Mouse (Mus musculus): ENCODE results near the gene Arhgef15. TPM values are rescaled to one million over a fixed set of nuclear protein-coding genes. Genes with fewer than 3 reads are reported as not detected.

Gene Arhgef15
- polyA plus RNA-seq, 1 experiment from 2014 or later = 2.8 TPM

- 31% methylated on average over 13 of the region's 13 CpGs for WGBS
- Histone ChIP-seq H3K27me3 (ENCODE audit: control insufficient read depth, insufficient read depth, low read length) (no peaks in the 10 kb centered on the region), H3K9ac (ENCODE audit: low read length) (no peak overlapping the region), H3K4me1 (replicated peaks; ENCODE audit: control insufficient read depth, insufficient read depth) (peaks cover 3% of the 10 kb centered on the region; the same call in 1 of the 2 replicates), H3K4me2 (replicated peaks; ENCODE audit: low read depth) (peak overlapping the region; percentile 63), H3K9me3 (ENCODE audit: control insufficient read depth, low read length) (no peaks in the 10 kb centered on the region), H3K27ac (replicated peaks) (no peak overlapping the region), H3K36me3 (ENCODE audit: control insufficient read depth, insufficient read depth, low read length) (no peaks in the 10 kb centered on the region), H3K4me3 (ENCODE audit: low read depth, low read length) (peak overlapping the region; percentile 41)
- no peak for ATAC-seq (ENCODE audit: low FRiP score, low TSS enrichment)
- no peak for TF ChIP-seq CTCF (IDR thresholded peaks at IDR 0.05; ENCODE audit: low read depth)
- TF ChIP-seq EP300 (optimal IDR thresholded peaks at IDR 0.05) = no peak
- no peak for DNase-seq (ENCODE audit: low spot score)
Measured at GRCm38 (mm10) chr11:68953903-68954302, 3.4 kb downstream of the Arhgef15 start.

- Histone ChIP-seq H3K4me2 (replicated peaks; ENCODE audit: low read depth) (no peak overlapping the region), H3K9ac (ENCODE audit: low read length) (no peak overlapping the region), H3K4me1 (replicated peaks; ENCODE audit: control insufficient read depth, insufficient read depth) (no peaks in the 10 kb centered on the region)
Measured at GRCm38 (mm10) chr11:68947542-68947993, 9.7 kb downstream of the Arhgef15 start.

GRCm38 (mm10) chr11:68946806-68947440 lies 10.4 kb downstream of the Arhgef15 start:
- WGBS = 9% methylated on average over 15 of the region's 16 CpGs
- TF ChIP-seq CTCF (IDR thresholded peaks at IDR 0.05; ENCODE audit: low read depth) (no peak), EP300 (optimal IDR thresholded peaks at IDR 0.05) (no peak)
- peak overlapping the region; percentile 34 for H3K4me2 ChIP-seq (replicated peaks; ENCODE audit: low read depth)
- no peak overlapping the region for H3K9ac ChIP-seq (ENCODE audit: low read length)
- DNase-seq (ENCODE audit: low spot score) = peak; percentile 35
- peak; percentile 45; the same call in 1 of the 2 replicates for ATAC-seq (ENCODE audit: low FRiP score, low TSS enrichment)
- H3K9me3 ChIP-seq (ENCODE audit: control insufficient read depth, low read length) = no peaks in the 10 kb centered on the region
- H3K4me1 ChIP-seq (replicated peaks; ENCODE audit: control insufficient read depth, insufficient read depth) = no peaks in the 10 kb centered on the region
- no peaks in the 10 kb centered on the region for H3K27me3 ChIP-seq (ENCODE audit: control insufficient read depth, insufficient read depth, low read length)
- H3K4me3 ChIP-seq (ENCODE audit: low read depth, low read length) = no peak overlapping the region; the same call in 1 of the 2 replicates
- no peaks in the 10 kb centered on the region for H3K36me3 ChIP-seq (ENCODE audit: control insufficient read depth, insufficient read depth, low read length)
- H3K27ac ChIP-seq (replicated peaks) = no peak overlapping the region

More at GRCm38 (mm10) chr11:68947542-68947993, 9.7 kb downstream of the Arhgef15 start:
- ATAC-seq (ENCODE audit: low FRiP score, low TSS enrichment) (no peak), DNase-seq (ENCODE audit: low spot score) (no peak)
- no peaks in the 10 kb centered on the region for H3K27me3 ChIP-seq (ENCODE audit: control insufficient read depth, insufficient read depth, low read length)
- 10% methylated on average over 12 of the region's 12 CpGs for WGBS
- no peak overlapping the region for H3K4me3 ChIP-seq (ENCODE audit: low read depth, low read length)
- no peak overlapping the region for H3K27ac ChIP-seq (replicated peaks)
- no peak for TF ChIP-seq EP300 (optimal IDR thresholded peaks at IDR 0.05)
- TF ChIP-seq CTCF (IDR thresholded peaks at IDR 0.05; ENCODE audit: low read depth) = no peak
- no peaks in the 10 kb centered on the region for H3K36me3 ChIP-seq (ENCODE audit: control insufficient read depth, insufficient read depth, low read length)
- no peaks in the 10 kb centered on the region for H3K9me3 ChIP-seq (ENCODE audit: control insufficient read depth, low read length)

- no peak overlapping the region for H3K4me3 ChIP-seq (ENCODE audit: low read depth, low read length)
- WGBS = 88% methylated on average over 4 of the region's 4 CpGs
- H3K27ac ChIP-seq (replicated peaks) = no peak overlapping the region
- H3K9ac ChIP-seq (ENCODE audit: low read length) = no peak overlapping the region
- H3K9me3 ChIP-seq (ENCODE audit: control insufficient read depth, low read length) = no peaks in the 10 kb centered on the region
- no peaks in the 10 kb centered on the region for H3K27me3 ChIP-seq (ENCODE audit: control insufficient read depth, insufficient read depth, low read length)
- ATAC-seq (ENCODE audit: low FRiP score, low TSS enrichment) (no peak), DNase-seq (ENCODE audit: low spot score) (no peak)
- no peaks in the 10 kb centered on the region for H3K36me3 ChIP-seq (ENCODE audit: control insufficient read depth, insufficient read depth, low read length)
- no peaks in the 10 kb centered on the region for H3K4me1 ChIP-seq (replicated peaks; ENCODE audit: control insufficient read depth, insufficient read depth)
- no peak overlapping the region for H3K4me2 ChIP-seq (replicated peaks; ENCODE audit: low read depth)
- no peak for TF ChIP-seq EP300 (optimal IDR thresholded peaks at IDR 0.05)
- no peak for TF ChIP-seq CTCF (IDR thresholded peaks at IDR 0.05; ENCODE audit: low read depth)
Measured at GRCm38 (mm10) chr11:68946001-68946400, 11.3 kb downstream of the Arhgef15 start.

GRCm38 (mm10) chr11:68945245-68945644 lies 12.0 kb downstream of the Arhgef15 start:
- Histone ChIP-seq H3K4me1 (replicated peaks; ENCODE audit: control insufficient read depth, insufficient read depth) (no peaks in the 10 kb centered on the region), H3K36me3 (ENCODE audit: control insufficient read depth, insufficient read depth, low read length) (no peaks in the 10 kb centered on the region), H3K9ac (ENCODE audit: low read length) (no peak overlapping the region), H3K9me3 (ENCODE audit: control insufficient read depth, low read length) (no peaks in the 10 kb centered on the region), H3K27me3 (ENCODE audit: control insufficient read depth, insufficient read depth, low read length) (no peaks in the 10 kb centered on the region), H3K27ac (replicated peaks) (no peak overlapping the region), H3K4me3 (ENCODE audit: low read depth, low read length) (no peak overlapping the region), H3K4me2 (replicated peaks; ENCODE audit: low read depth) (no peak overlapping the region)
- TF ChIP-seq EP300 (optimal IDR thresholded peaks at IDR 0.05) (no peak), CTCF (IDR thresholded peaks at IDR 0.05; ENCODE audit: low read depth) (no peak)
- ATAC-seq (ENCODE audit: low FRiP score, low TSS enrichment) (no peak), DNase-seq (ENCODE audit: low spot score) (no peak)
- WGBS = 79% methylated on average over 2 of the region's 2 CpGs

GRCm38 (mm10) chr11:68942731-68943130 lies 14.5 kb downstream of the Arhgef15 start:
- no peak for DNase-seq (ENCODE audit: low spot score)
- 88% methylated on average over 8 of the region's 8 CpGs for WGBS
- Histone ChIP-seq H3K9ac (ENCODE audit: low read length) (no peak overlapping the region), H3K27ac (replicated peaks) (no peak overlapping the region), H3K9me3 (ENCODE audit: control insufficient read depth, low read length) (no peaks in the 10 kb centered on the region), H3K4me2 (replicated peaks; ENCODE audit: low read depth) (no peak overlapping the region), H3K27me3 (ENCODE audit: control insufficient read depth, insufficient read depth, low read length) (no peaks in the 10 kb centered on the region), H3K36me3 (ENCODE audit: control insufficient read depth, insufficient read depth, low read length) (no peaks in the 10 kb centered on the region), H3K4me1 (replicated peaks; ENCODE audit: control insufficient read depth, insufficient read depth) (no peaks in the 10 kb centered on the region), H3K4me3 (ENCODE audit: low read depth, low read length) (no peak overlapping the region)
- TF ChIP-seq CTCF (IDR thresholded peaks at IDR 0.05; ENCODE audit: low read depth) (no peak), EP300 (optimal IDR thresholded peaks at IDR 0.05) (no peak)
- ATAC-seq (ENCODE audit: low FRiP score, low TSS enrichment) = no peak
